ENCODE assay signal across 23 mouse cellular contexts in the genomic region with DNA sequence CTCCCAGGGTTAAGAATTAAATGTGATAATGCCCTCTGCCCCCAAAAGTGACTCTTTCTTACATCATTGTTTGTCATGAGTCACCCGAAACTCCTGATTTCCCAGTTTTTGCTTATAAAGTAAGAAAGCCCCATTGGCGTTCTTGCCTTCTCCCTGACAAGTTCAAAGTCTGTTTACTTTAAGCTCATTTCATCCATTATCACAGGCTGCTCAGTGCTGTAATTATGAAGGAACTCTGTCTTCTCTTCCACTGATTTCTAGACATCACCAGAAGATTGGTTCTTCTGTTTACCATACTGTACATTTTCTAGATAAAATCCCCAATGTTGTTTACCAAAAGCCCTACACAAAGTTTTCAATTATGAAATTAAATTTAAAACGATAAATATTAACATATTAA.
DNase-seq lines count a peak whose midpoint lies in the region; ATAC-seq and TF ChIP-seq lines count a peak whose summit lies in the region.
"Had no signal": no experiment of that assay in that cellular context is flagged by ENCODE, and none has a peak within 500 bp of the region (broad histone marks: within the 10 kb centered on the region; RNA-seq: fewer than 3 reads in every experiment).

No protein-coding gene starts in this region.

- no peaks in the 10 kb centered on the region for H3K4me1 ChIP-seq in lung, embryonic 14.5 days (ENCODE audit: insufficient read depth)
- H3K4me1 ChIP-seq in intestine, embryonic 15.5 days (replicated peaks), result no peaks in the 10 kb centered on the region
- H3K4me1 ChIP-seq in intestine, postnatal 0 days (replicated peaks; ENCODE audit: control insufficient read depth, insufficient read depth, low read length), result no peaks in the 10 kb centered on the region
- H3K4me1 ChIP-seq: embryonic facial prominence, embryonic 10.5 days; embryonic facial prominence, embryonic 12.5 days had no signal

- no peak overlapping the region for H3K27ac ChIP-seq in lung, embryonic 14.5 days (ENCODE audit: low read depth)
- no peak overlapping the region for H3K27ac ChIP-seq in intestine, embryonic 15.5 days
- no peak overlapping the region for H3K27ac ChIP-seq in intestine, postnatal 0 days (ENCODE audit: low read depth, low read length)
- H3K27ac ChIP-seq: embryonic facial prominence, embryonic 10.5 days; embryonic facial prominence, embryonic 12.5 days; forebrain, embryonic 13.5 days; forebrain, embryonic 15.5 days had no signal

- H3K9ac ChIP-seq in lung, embryonic 14.5 days, result no peak overlapping the region
- H3K9ac ChIP-seq in intestine, embryonic 15.5 days, result no peak overlapping the region
- H3K9ac ChIP-seq in intestine, postnatal 0 days (ENCODE audit: low read depth, low read length), result no peak overlapping the region
- H3K9ac ChIP-seq: embryonic facial prominence, embryonic 12.5 days; forebrain, embryonic 13.5 days; forebrain, embryonic 15.5 days; forebrain, postnatal 0 days had no signal

- 42% methylated on average over 3 of the region's 3 CpGs for WGBS in lung, embryonic 14.5 days
- 48% methylated on average over 3 of the region's 3 CpGs for WGBS in intestine, embryonic 15.5 days
- whole genome bisulfite sequencing in intestine, postnatal 0 days, result 38% methylated on average over 3 of the region's 3 CpGs

- H3K9me3 ChIP-seq in lung, embryonic 14.5 days (ENCODE audit: low read depth, low read length), result no peaks in the 10 kb centered on the region
- no peaks in the 10 kb centered on the region for H3K9me3 ChIP-seq in intestine, embryonic 15.5 days
- H3K9me3 ChIP-seq in intestine, postnatal 0 days (ENCODE audit: control insufficient read depth), result no peaks in the 10 kb centered on the region
- H3K9me3 ChIP-seq: embryonic facial prominence, embryonic 10.5 days; embryonic facial prominence, embryonic 12.5 days; forebrain, embryonic 13.5 days; forebrain, embryonic 15.5 days; G1E had no signal

- peak; percentile 54; the same call in 1 of the 2 replicates for ATAC-seq in lung, embryonic 14.5 days (ENCODE audit: insufficient read depth)
- ATAC-seq in intestine, embryonic 15.5 days, result peak; percentile 90
- 0 out of 2 replicates have a peak, but pooled peaks have one; percentile 41 for ATAC-seq in intestine, postnatal 0 days
- no peak for ATAC-seq in megakaryocyte, adult 5-6 weeks (ENCODE audit: poor library complexity, severe bottlenecking)
- ATAC-seq: CD4-positive, CD25-positive, alpha-beta regulatory T cell, adult 4 months; forebrain, embryonic 13.5 days; forebrain, embryonic 15.5 days; forebrain, postnatal 0 days had no signal

- H3K4me2 ChIP-seq in lung, embryonic 14.5 days, result no peak overlapping the region
- H3K4me2 ChIP-seq in intestine, embryonic 15.5 days (replicated peaks), result no peak overlapping the region
- H3K4me2 ChIP-seq in intestine, postnatal 0 days (replicated peaks; ENCODE audit: low read depth), result no peak overlapping the region
- H3K4me2 ChIP-seq: embryonic facial prominence, embryonic 12.5 days; forebrain, embryonic 13.5 days; forebrain, embryonic 15.5 days had no signal

- no peak for TF ChIP-seq CTCF in lung, embryonic 14.5 days (IDR thresholded peaks at IDR 0.05; ENCODE audit: low read depth)
- TF ChIP-seq CTCF in intestine, postnatal 0 days (IDR thresholded peaks at IDR 0.05; ENCODE audit: low read depth), result no peak

- DNase-seq in lung, embryonic 14.5 days, result peak; percentile 47
- no peak for DNase-seq in lung, postnatal 4 days
- no peak for DNase-seq in cerebellum, adult 9-11 months
- DNase-seq: adrenal gland, adult 2 months; adrenal gland, postnatal 10 days; adrenal gland, postnatal 25 days; B cell, adult 2 months; cerebellum, adult 11 months; cerebellum, adult 18-20 months; cerebellum, adult 8-10 months; cerebellum, postnatal 10 days; cerebellum, postnatal 25 days; forebrain, postnatal 0 days had no signal

- H3K4me3 ChIP-seq in lung, embryonic 14.5 days (ENCODE audit: low read depth, low read length), result no peak overlapping the region
- no peak overlapping the region for H3K4me3 ChIP-seq in intestine, embryonic 15.5 days (replicated peaks)
- H3K4me3 ChIP-seq in intestine, postnatal 0 days (ENCODE audit: low read depth, low read length), result no peak overlapping the region
- H3K4me3 ChIP-seq: embryonic facial prominence, embryonic 10.5 days; embryonic facial prominence, embryonic 12.5 days; forebrain, embryonic 13.5 days; forebrain, embryonic 15.5 days had no signal

- H3K36me3 ChIP-seq in lung, embryonic 14.5 days (ENCODE audit: insufficient read depth), result no peaks in the 10 kb centered on the region
- H3K36me3 ChIP-seq in intestine, embryonic 15.5 days, result no peaks in the 10 kb centered on the region
- no peaks in the 10 kb centered on the region for H3K36me3 ChIP-seq in intestine, postnatal 0 days (ENCODE audit: control insufficient read depth, insufficient read depth)
- H3K36me3 ChIP-seq: embryonic facial prominence, embryonic 10.5 days; embryonic facial prominence, embryonic 12.5 days; forebrain, embryonic 15.5 days; G1E had no signal

- H3K27me3 ChIP-seq in lung, embryonic 14.5 days (ENCODE audit: insufficient read depth, low read length), result no peaks in the 10 kb centered on the region
- no peaks in the 10 kb centered on the region for H3K27me3 ChIP-seq in intestine, embryonic 15.5 days (replicated peaks)
- H3K27me3 ChIP-seq in intestine, postnatal 0 days (replicated peaks; ENCODE audit: control insufficient read depth, insufficient read depth, low read length), result no peaks in the 10 kb centered on the region
- H3K27me3 ChIP-seq: CH12.LX; embryonic facial prominence, embryonic 12.5 days; forebrain, embryonic 13.5 days; forebrain, embryonic 15.5 days had no signal
